Mouse (Mus musculus) G1E (cell line): ENCODE measurements around the gene Mphosph6.

Experiments
- CTCF ChIP-seq: IDR thresholded peaks from 2 replicates; pipeline ENCODE4 v1.5.1; 2012; ENCODE audit warnings: low read depth, low read length, inconsistent platforms, mixed read lengths
- POLR2AphosphoS5 ChIP-seq: IDR thresholded peaks from 2 replicates; pipeline ENCODE4 v1.6.1; 2012; ENCODE audit warnings: low read depth, low read length, inconsistent platforms; ENCODE audit not compliant: insufficient replicate concordance
- TAL1 ChIP-seq: conservative IDR thresholded peaks from 2 replicates; pipeline ENCODE4 v1.6.1; 2012; ENCODE audit warnings: low read depth, low read length, inconsistent platforms, mixed read lengths

DNA sequence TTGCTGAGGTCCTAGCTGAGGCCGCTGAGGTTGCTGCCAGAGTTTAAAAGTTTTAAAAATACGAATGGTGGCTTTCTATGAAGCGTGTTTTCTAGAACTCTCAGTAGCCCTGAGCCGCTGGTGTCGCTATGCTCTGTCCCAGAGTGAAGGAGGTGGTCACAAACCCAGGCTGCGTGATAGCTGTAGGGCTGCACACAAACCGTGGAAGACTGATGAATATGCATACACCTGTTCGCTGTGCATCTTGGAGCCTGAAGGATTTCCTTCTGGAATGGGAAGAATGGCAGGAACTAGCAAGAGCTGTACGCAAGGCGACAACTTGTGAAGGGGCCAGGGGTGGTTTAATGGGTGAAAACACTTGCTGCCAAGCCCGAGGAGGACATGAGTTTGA lies 551 bp upstream of the Mphosph6 start:
- TF ChIP-seq CTCF (no peak), TAL1 (no peak), POLR2AphosphoS5 (no peak)
